Mouse (Mus musculus): Measurements from ENCODE around the gene Rcn3. TPM values are rescaled to one million over a fixed set of nuclear protein-coding genes. Genes with fewer than 3 reads are reported as not detected.

Gene Rcn3
- polyA plus RNA-seq, 1 experiment from 2014 or later: 35.6 TPM

- ATAC-seq (ENCODE audit: low read depth) (no peak), DNase-seq (no peak)
- peaks cover 36% of the 10 kb centered on the region for H3K4me1 ChIP-seq (replicated peaks)
- no peak overlapping the region for H3K27ac ChIP-seq
- H3K27me3 ChIP-seq: no peaks in the 10 kb centered on the region
- H3K36me3 ChIP-seq: peaks cover 24% of the 10 kb centered on the region
- no peaks in the 10 kb centered on the region for H3K9me3 ChIP-seq (replicated peaks)
- H3K4me2 ChIP-seq: no peak overlapping the region
- H3K4me3 ChIP-seq (replicated peaks): no peak overlapping the region
- H3K9ac ChIP-seq: no peak overlapping the region
- WGBS (ENCODE audit: insufficient replicate concordance): 51% methylated on average over 5 of the region's 5 CpGs
These were observed 11.0 kb downstream of the Rcn3 start for GRCm38 (mm10) chr7:45081016-45081415.

GRCm38 (mm10) chr7:45079856-45080255 lies 12.2 kb downstream of the Rcn3 start:
- Histone ChIP-seq H3K9me3 (replicated peaks) (no peaks in the 10 kb centered on the region), H3K4me1 (replicated peaks) (peaks cover 46% of the 10 kb centered on the region), H3K4me3 (replicated peaks) (no peak overlapping the region), H3K36me3 (peaks cover 33% of the 10 kb centered on the region), H3K27ac (no peak overlapping the region), H3K4me2 (no peak overlapping the region), H3K27me3 (no peaks in the 10 kb centered on the region), H3K9ac (no peak overlapping the region)
- 2% methylated on average over 10 of the region's 10 CpGs for WGBS (ENCODE audit: insufficient replicate concordance)
- ATAC-seq (ENCODE audit: low read depth): no peak
- peak; percentile 76 for DNase-seq

- no peak for ATAC-seq (ENCODE audit: low read depth)
- H3K9ac ChIP-seq: no peak overlapping the region
- H3K4me2 ChIP-seq: no peak overlapping the region
- DNase-seq: peak; percentile 60
- 19% methylated on average over 9 of the region's 9 CpGs for WGBS (ENCODE audit: insufficient replicate concordance)
- no peak overlapping the region for H3K27ac ChIP-seq
- H3K36me3 ChIP-seq: peaks cover 46% of the 10 kb centered on the region
- peaks cover 53% of the 10 kb centered on the region for H3K4me1 ChIP-seq (replicated peaks)
- no peaks in the 10 kb centered on the region for H3K9me3 ChIP-seq (replicated peaks)
- H3K27me3 ChIP-seq: no peaks in the 10 kb centered on the region
- no peak overlapping the region for H3K4me3 ChIP-seq (replicated peaks)
These were observed 13.5 kb downstream of the Rcn3 start for GRCm38 (mm10) chr7:45078513-45078912.

- no peak overlapping the region for H3K27ac ChIP-seq
- no peak overlapping the region for H3K4me3 ChIP-seq (replicated peaks)
- ATAC-seq (ENCODE audit: low read depth) (no peak), DNase-seq (no peak)
- WGBS (ENCODE audit: insufficient replicate concordance): 92% methylated on average over 2 of the region's 2 CpGs
- H3K4me1 ChIP-seq (replicated peaks): peaks cover 51% of the 10 kb centered on the region
- H3K36me3 ChIP-seq: peaks cover 45% of the 10 kb centered on the region
- no peaks in the 10 kb centered on the region for H3K27me3 ChIP-seq
- no peak overlapping the region for H3K4me2 ChIP-seq
- H3K9me3 ChIP-seq (replicated peaks): no peaks in the 10 kb centered on the region
- H3K9ac ChIP-seq: no peak overlapping the region
These were observed 14.2 kb downstream of the Rcn3 start for GRCm38 (mm10) chr7:45077829-45078228.

GRCm38 (mm10) chr7:45077322-45077721 lies 14.7 kb downstream of the Rcn3 start:
- Histone ChIP-seq H3K4me2 (no peak overlapping the region), H3K27me3 (no peaks in the 10 kb centered on the region), H3K9me3 (replicated peaks) (no peaks in the 10 kb centered on the region), H3K27ac (no peak overlapping the region), H3K4me1 (replicated peaks) (peaks cover 48% of the 10 kb centered on the region), H3K36me3 (peaks cover 45% of the 10 kb centered on the region), H3K4me3 (replicated peaks) (no peak overlapping the region), H3K9ac (no peak overlapping the region)
- 85% methylated on average over 14 of the region's 14 CpGs for WGBS (ENCODE audit: insufficient replicate concordance)
- no peak for DNase-seq
- no peak for ATAC-seq (ENCODE audit: low read depth)

- peaks cover 45% of the 10 kb centered on the region for H3K36me3 ChIP-seq
- peaks cover 40% of the 10 kb centered on the region for H3K4me1 ChIP-seq (replicated peaks)
- DNase-seq (no peak), ATAC-seq (ENCODE audit: low read depth) (no peak)
- H3K4me3 ChIP-seq (replicated peaks): no peak overlapping the region
- no peaks in the 10 kb centered on the region for H3K27me3 ChIP-seq
- no peaks in the 10 kb centered on the region for H3K9me3 ChIP-seq (replicated peaks)
- no peak overlapping the region for H3K27ac ChIP-seq
- H3K9ac ChIP-seq: no peak overlapping the region
- 86% methylated on average over 30 of the region's 30 CpGs for WGBS (ENCODE audit: insufficient replicate concordance)
- H3K4me2 ChIP-seq: no peak overlapping the region
These were observed 15.5 kb downstream of the Rcn3 start for GRCm38 (mm10) chr7:45076501-45076900.

- ATAC-seq (ENCODE audit: low read depth) (0 out of 2 replicates have a peak, but pooled peaks have one; percentile 8), DNase-seq (no peak)
- Histone ChIP-seq H3K4me2 (no peak overlapping the region), H3K9ac (0 out of 2 replicates have a peak overlapping the region, but pooled peaks have one; percentile 15), H3K4me3 (replicated peaks) (no peak overlapping the region), H3K27me3 (no peaks in the 10 kb centered on the region), H3K4me1 (replicated peaks) (peaks cover 31% of the 10 kb centered on the region), H3K9me3 (replicated peaks) (no peaks in the 10 kb centered on the region), H3K36me3 (peaks cover 45% of the 10 kb centered on the region), H3K27ac (no peak overlapping the region; the same call in 1 of the 2 replicates)
- 67% methylated on average over 4 of the region's 4 CpGs for WGBS (ENCODE audit: insufficient replicate concordance)
These were observed 16.6 kb downstream of the Rcn3 start for GRCm38 (mm10) chr7:45075405-45075804.

- peaks cover 45% of the 10 kb centered on the region for H3K36me3 ChIP-seq
- H3K9ac ChIP-seq: no peak overlapping the region
- 82% methylated on average over 12 of the region's 12 CpGs for WGBS (ENCODE audit: insufficient replicate concordance)
- no peak for ATAC-seq (ENCODE audit: low read depth)
- no peak for DNase-seq
- H3K9me3 ChIP-seq (replicated peaks): no peaks in the 10 kb centered on the region
- no peak overlapping the region for H3K27ac ChIP-seq
- no peak overlapping the region for H3K4me2 ChIP-seq
- peaks cover 27% of the 10 kb centered on the region for H3K4me1 ChIP-seq (replicated peaks)
- no peak overlapping the region for H3K4me3 ChIP-seq (replicated peaks)
- no peaks in the 10 kb centered on the region for H3K27me3 ChIP-seq
These were observed 18.1 kb downstream of the Rcn3 start for GRCm38 (mm10) chr7:45073949-45074348.

GRCm38 (mm10) chr7:45073171-45073707 lies 18.8 kb downstream of the Rcn3 start:
- Histone ChIP-seq H3K27ac (no peak overlapping the region), H3K4me2 (no peak overlapping the region)
- DNase-seq: no peak

GRCm38 (mm10) chr7:45072230-45072629 lies 19.8 kb downstream of the Rcn3 start:
- Histone ChIP-seq H3K27ac (no peak overlapping the region), H3K4me2 (no peak overlapping the region), H3K9ac (no peak overlapping the region), H3K27me3 (no peaks in the 10 kb centered on the region), H3K9me3 (replicated peaks) (no peaks in the 10 kb centered on the region), H3K4me3 (replicated peaks) (no peak overlapping the region), H3K36me3 (peaks cover 41% of the 10 kb centered on the region), H3K4me1 (replicated peaks) (peaks cover 37% of the 10 kb centered on the region)
- WGBS (ENCODE audit: insufficient replicate concordance): 72% methylated on average over 2 of the region's 2 CpGs
- DNase-seq: no peak
- ATAC-seq (ENCODE audit: low read depth): no peak

More at GRCm38 (mm10) chr7:45073171-45073707, 18.8 kb downstream of the Rcn3 start:
- peaks cover 31% of the 10 kb centered on the region for H3K4me1 ChIP-seq (replicated peaks)
- ATAC-seq (ENCODE audit: low read depth): no peak
- H3K9me3 ChIP-seq (replicated peaks): no peaks in the 10 kb centered on the region
- no peak overlapping the region for H3K4me3 ChIP-seq (replicated peaks)
- no peaks in the 10 kb centered on the region for H3K27me3 ChIP-seq
- H3K36me3 ChIP-seq: peaks cover 45% of the 10 kb centered on the region
- 0 out of 2 replicates have a peak overlapping the region, but pooled peaks have one; percentile 22 for H3K9ac ChIP-seq
- WGBS (ENCODE audit: insufficient replicate concordance): 50% methylated on average over 7 of the region's 7 CpGs

GRCm38 (mm10) chr7:45069671-45070070 lies 22.4 kb downstream of the Rcn3 start:
- Histone ChIP-seq H3K9ac (no peak overlapping the region), H3K27me3 (no peaks in the 10 kb centered on the region), H3K27ac (no peak overlapping the region), H3K4me2 (no peak overlapping the region), H3K36me3 (peaks cover 15% of the 10 kb centered on the region), H3K4me1 (replicated peaks) (peaks cover 36% of the 10 kb centered on the region), H3K9me3 (replicated peaks) (no peaks in the 10 kb centered on the region), H3K4me3 (replicated peaks) (no peak overlapping the region)
- no peak for DNase-seq
- no peak for ATAC-seq (ENCODE audit: low read depth)
- 53% methylated on average over 2 of the region's 2 CpGs for WGBS (ENCODE audit: insufficient replicate concordance)

GRCm38 (mm10) chr7:45068000-45068318 lies 24.1 kb downstream of the Rcn3 start:
- Histone ChIP-seq H3K9ac (no peak overlapping the region), H3K27me3 (no peaks in the 10 kb centered on the region), H3K4me3 (replicated peaks) (no peak overlapping the region), H3K9me3 (replicated peaks) (no peaks in the 10 kb centered on the region), H3K36me3 (0 out of 2 replicates have a peak, but pooled peaks cover 3% of the 10 kb centered on the region), H3K27ac (no peak overlapping the region), H3K4me2 (no peak overlapping the region), H3K4me1 (replicated peaks) (peaks cover 42% of the 10 kb centered on the region)
- WGBS (ENCODE audit: insufficient replicate concordance): 15% methylated on average over 5 of the region's 5 CpGs
- peak; percentile 62 for DNase-seq
- ATAC-seq (ENCODE audit: low read depth): peak; percentile 37
